Mouse (Mus musculus): ENCODE results near the gene Fam210b. TPM values are rescaled to one million over a fixed set of nuclear protein-coding genes. Genes with fewer than 3 reads are reported as not detected.
A peak's percentile ranks its signal among the peaks of the same experiment; 100 is the strongest.
"Not testable (repeated sequence)": the region's sequence is repeated elsewhere in the genome, so short reads cannot be mapped to it uniquely, and the experiment has no call there.

The Fam210b gene
- total RNA-seq (2014; rRNA removed) (14.9 and 17.5 TPM in 2 replicates), polyA plus RNA-seq (2015; fragmentation: Nextera tagmentation; extraction: Ambion mirVana) (43.5 and 49.3 TPM in 2 replicates)

DNA sequence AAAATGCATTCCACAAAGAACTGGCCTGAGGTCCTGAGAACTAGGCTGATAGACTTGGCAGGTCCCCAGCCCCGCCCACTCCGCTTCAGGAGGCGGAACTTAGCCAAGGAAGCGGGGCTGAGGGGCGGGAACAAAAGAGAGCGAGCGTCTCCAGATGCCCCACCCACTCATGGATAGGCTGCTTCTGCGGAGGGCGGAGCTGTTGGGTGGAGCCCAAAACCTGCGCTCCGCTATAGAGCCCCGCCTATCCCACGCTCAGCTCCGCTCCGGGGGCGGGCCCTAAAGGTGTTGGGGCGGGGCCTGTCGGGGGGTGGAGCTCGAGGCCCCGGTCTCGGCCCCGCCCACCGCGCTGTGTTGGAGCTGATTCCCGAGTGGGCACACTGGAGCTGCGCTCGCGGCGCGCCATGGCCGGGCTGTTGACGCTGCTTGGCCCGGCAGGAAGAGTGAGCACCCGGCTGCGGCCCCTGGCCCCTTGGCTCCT lies at the start of gene Fam210b:
TSS of gene Fam210b (plus strand) at position 308 of the 481 bp plus-strand sequence.
- H3K4me3 ChIP-seq (ENCODE audit: low read depth, low read length), result peak within 1 kb of the TSS; percentile 68
- no peak for TF ChIP-seq CTCF (IDR thresholded peaks at IDR 0.05; ENCODE audit: low read depth)
- peak within 1 kb of the TSS; percentile 73 for H3K9ac ChIP-seq
- 0 out of 2 replicates have a peak, but pooled peaks cover 9% of the 10 kb centered on the region for H3K4me1 ChIP-seq (ENCODE audit: insufficient read depth)
- H3K36me3 ChIP-seq (ENCODE audit: insufficient read depth), result no peaks in the 10 kb centered on the region
- peak; percentile 95 for ATAC-seq
- H3K4me2 ChIP-seq (ENCODE audit: low read depth), result peak within 1 kb of the TSS; percentile 100
- WGBS, result under 1% methylated on average over 31 of the region's 35 CpGs
- H3K27ac ChIP-seq (ENCODE audit: low read depth, low read length), result peak within 1 kb of the TSS; percentile 76
- H3K27me3 ChIP-seq (ENCODE audit: insufficient read depth, low read length), result no peaks in the 10 kb centered on the region
- peak; percentile 96 for DNase-seq
- no peaks in the 10 kb centered on the region for H3K9me3 ChIP-seq (ENCODE audit: low read length)

DNA sequence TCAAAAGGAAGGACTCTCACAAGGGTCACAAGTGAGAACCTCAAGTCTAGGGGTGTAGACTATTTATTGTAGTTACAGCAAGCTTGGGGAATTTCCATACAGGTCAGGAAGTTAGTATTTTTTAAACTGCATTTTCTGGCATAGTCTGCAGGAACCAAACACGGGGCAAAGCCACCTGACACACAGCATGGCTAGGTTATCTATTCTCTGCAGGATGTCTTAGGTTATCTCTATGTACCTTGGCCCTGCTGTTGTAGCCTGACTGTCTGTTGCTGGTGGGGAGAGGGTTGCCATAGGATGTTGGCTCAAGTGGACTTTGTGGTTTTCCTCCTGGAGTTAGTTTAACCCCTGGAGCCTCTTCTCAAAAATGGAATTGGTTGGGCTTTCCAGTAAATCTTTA lies 47.3 kb upstream of the Fam210b start:
- no peak for ATAC-seq
- no peak overlapping the region for H3K4me2 ChIP-seq (ENCODE audit: low read depth)
- WGBS, result 77% methylated on average over 1 of the region's 1 CpGs
- H3K4me3 ChIP-seq (ENCODE audit: low read depth, low read length), result no peak overlapping the region
- H3K9ac ChIP-seq, result no peak overlapping the region
- H3K27me3 ChIP-seq (ENCODE audit: insufficient read depth, low read length), result no peaks in the 10 kb centered on the region
- no peak for TF ChIP-seq CTCF (IDR thresholded peaks at IDR 0.05; ENCODE audit: low read depth)
- no peak for DNase-seq
- H3K27ac ChIP-seq (ENCODE audit: low read depth, low read length), result no peak overlapping the region
- H3K36me3 ChIP-seq (ENCODE audit: insufficient read depth), result no peaks in the 10 kb centered on the region
- H3K4me1 ChIP-seq (ENCODE audit: insufficient read depth), result peaks cover 8% of the 10 kb centered on the region
- H3K9me3 ChIP-seq (ENCODE audit: low read length), result no peaks in the 10 kb centered on the region

- H3K36me3 ChIP-seq (ENCODE audit: insufficient read depth), result no peaks in the 10 kb centered on the region
- no peaks in the 10 kb centered on the region for H3K9me3 ChIP-seq (ENCODE audit: low read length)
- no peak for ATAC-seq
- no peaks in the 10 kb centered on the region for H3K27me3 ChIP-seq (ENCODE audit: insufficient read depth, low read length)
- no peak overlapping the region for H3K9ac ChIP-seq
- no peak overlapping the region for H3K4me2 ChIP-seq (ENCODE audit: low read depth)
- no peak for DNase-seq
- no peak overlapping the region for H3K27ac ChIP-seq (ENCODE audit: low read depth, low read length)
- no peak for TF ChIP-seq CTCF (IDR thresholded peaks at IDR 0.05; ENCODE audit: low read depth)
- H3K4me1 ChIP-seq (ENCODE audit: insufficient read depth), result peaks cover 8% of the 10 kb centered on the region
- no peak overlapping the region for H3K4me3 ChIP-seq (ENCODE audit: low read depth, low read length)
- WGBS, result 36% methylated on average over 1 of the region's 1 CpGs
These were observed 46.8 kb upstream of the Fam210b start for GRCm38 (mm10) chr2:172298542-172298941.

DNA sequence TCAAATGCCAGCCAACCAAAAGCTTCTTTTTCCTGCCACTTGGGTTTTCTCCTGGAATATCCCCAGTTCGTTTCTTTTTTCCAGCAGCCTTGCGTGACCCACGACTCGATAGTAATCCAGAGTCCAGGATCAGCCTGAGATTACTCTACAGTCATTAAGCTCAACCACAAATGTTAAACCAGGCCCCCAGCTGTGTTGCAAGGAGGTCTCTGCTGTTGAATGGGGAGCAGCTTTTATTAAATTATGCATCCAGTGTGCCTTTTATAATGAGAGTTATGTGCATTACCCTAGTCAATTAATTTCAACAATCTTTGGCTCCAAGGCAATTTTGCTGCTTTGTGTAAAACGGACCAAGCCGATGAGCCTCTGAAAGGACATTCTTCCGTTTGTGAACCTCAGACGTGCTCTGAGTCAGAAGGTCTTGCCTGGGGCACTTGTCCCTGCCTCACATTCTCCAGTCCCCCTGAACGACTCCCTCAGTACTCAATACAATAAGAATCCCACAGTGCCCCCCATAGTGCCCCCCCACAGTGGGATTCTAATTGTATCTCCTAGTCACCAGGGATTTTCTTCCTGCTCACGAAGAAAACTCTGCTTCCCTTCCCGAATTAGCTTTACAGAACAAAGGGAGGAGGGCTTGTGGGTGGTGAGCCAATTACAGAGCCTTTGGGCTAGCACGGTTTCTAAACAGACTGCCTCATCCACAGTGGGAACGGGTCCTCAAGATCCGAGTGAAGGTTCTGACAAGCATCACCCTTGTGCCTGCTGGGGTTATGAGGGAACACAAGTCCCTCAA lies 46.0 kb upstream of the Fam210b start:
- ATAC-seq, result peak; percentile 78

GRCm38 (mm10) chr2:172302396-172302795 lies 43.0 kb upstream of the Fam210b start:
- H3K4me1 ChIP-seq (ENCODE audit: insufficient read depth), result peaks cover 8% of the 10 kb centered on the region
- no peak overlapping the region for H3K9ac ChIP-seq
- H3K4me3 ChIP-seq (ENCODE audit: low read depth, low read length), result no peak overlapping the region
- DNase-seq (no peak), ATAC-seq (no peak)
- TF ChIP-seq CTCF (IDR thresholded peaks at IDR 0.05; ENCODE audit: low read depth), result no peak
- H3K36me3 ChIP-seq (ENCODE audit: insufficient read depth), result no peaks in the 10 kb centered on the region
- no peaks in the 10 kb centered on the region for H3K9me3 ChIP-seq (ENCODE audit: low read length)
- H3K27ac ChIP-seq (ENCODE audit: low read depth, low read length), result no peak overlapping the region
- 93% methylated on average over 5 of the region's 5 CpGs for WGBS
- H3K27me3 ChIP-seq (ENCODE audit: insufficient read depth, low read length), result no peaks in the 10 kb centered on the region
- no peak overlapping the region for H3K4me2 ChIP-seq (ENCODE audit: low read depth)

More for the DNA sequence above, 46.0 kb upstream of the Fam210b start:
- no peaks in the 10 kb centered on the region for H3K36me3 ChIP-seq (ENCODE audit: insufficient read depth)
- H3K27ac ChIP-seq (ENCODE audit: low read depth, low read length), result no peak overlapping the region
- no peak for TF ChIP-seq CTCF (IDR thresholded peaks at IDR 0.05; ENCODE audit: low read depth)
- peak; percentile 67 for DNase-seq
- no peak overlapping the region for H3K4me3 ChIP-seq (ENCODE audit: low read depth, low read length)
- no peaks in the 10 kb centered on the region for H3K27me3 ChIP-seq (ENCODE audit: insufficient read depth, low read length)
- no peak overlapping the region for H3K4me2 ChIP-seq (ENCODE audit: low read depth)
- H3K9ac ChIP-seq, result no peak overlapping the region
- peaks cover 8% of the 10 kb centered on the region for H3K4me1 ChIP-seq (ENCODE audit: insufficient read depth)
- 8% methylated on average over 14 of the region's 14 CpGs for WGBS
- H3K9me3 ChIP-seq (ENCODE audit: low read length), result no peaks in the 10 kb centered on the region

- no peak for TF ChIP-seq CTCF (IDR thresholded peaks at IDR 0.05; ENCODE audit: low read depth)
- peak; percentile 55; the same call in 1 of the 2 replicates for ATAC-seq
- 27% methylated on average over 8 of the region's 8 CpGs for WGBS
These were observed 41.2 kb upstream of the Fam210b start for GRCm38 (mm10) chr2:172304118-172304708.

DNA sequence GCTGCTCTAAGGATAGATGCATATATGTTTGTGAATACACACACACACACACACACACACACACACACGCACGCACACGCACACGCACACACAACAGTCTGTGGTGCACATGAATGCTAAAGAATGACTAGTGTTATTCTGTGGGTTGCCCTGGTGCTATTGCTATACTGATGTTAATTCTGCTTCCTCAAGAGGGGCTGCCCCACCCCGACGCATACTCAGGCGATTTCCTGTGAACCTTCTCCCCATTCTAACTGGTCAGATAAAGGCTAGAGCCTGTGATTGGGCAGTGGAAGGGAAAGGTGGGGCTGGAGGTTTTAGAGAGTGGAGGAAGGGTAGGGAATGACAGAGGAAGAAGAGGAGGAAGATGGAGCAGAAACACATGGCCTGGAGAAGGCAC lies 39.8 kb upstream of the Fam210b start:
- WGBS, result 80% methylated on average over 7 of the region's 7 CpGs
- H3K9me3 ChIP-seq (ENCODE audit: low read length); H3K27me3 ChIP-seq (ENCODE audit: insufficient read depth, low read length); H3K4me2 ChIP-seq (ENCODE audit: low read depth); ATAC-seq; H3K4me1 ChIP-seq (ENCODE audit: insufficient read depth); H3K27ac ChIP-seq (ENCODE audit: low read depth, low read length); H3K4me3 ChIP-seq (ENCODE audit: low read depth, low read length); H3K36me3 ChIP-seq (ENCODE audit: insufficient read depth); H3K9ac ChIP-seq; DNase-seq: not testable (repeated sequence)

More at GRCm38 (mm10) chr2:172304118-172304708, 41.2 kb upstream of the Fam210b start:
- Histone ChIP-seq H3K9ac (no peak overlapping the region), H3K4me3 (ENCODE audit: low read depth, low read length) (no peak overlapping the region), H3K27me3 (ENCODE audit: insufficient read depth, low read length) (no peaks in the 10 kb centered on the region), H3K4me1 (ENCODE audit: insufficient read depth) (peaks cover 5% of the 10 kb centered on the region), H3K4me2 (ENCODE audit: low read depth) (no peak overlapping the region), H3K36me3 (ENCODE audit: insufficient read depth) (no peaks in the 10 kb centered on the region), H3K9me3 (ENCODE audit: low read length) (no peaks in the 10 kb centered on the region), H3K27ac (ENCODE audit: low read depth, low read length) (no peak overlapping the region)
- no peak for DNase-seq

Data from forebrain, postnatal 0 days (tissue).